Mouse (Mus musculus): ENCODE measurements around the gene Fkbp7.
A peak's percentile ranks its signal among the peaks of the same experiment; 100 is the strongest.

The Fkbp7 gene

DNA sequence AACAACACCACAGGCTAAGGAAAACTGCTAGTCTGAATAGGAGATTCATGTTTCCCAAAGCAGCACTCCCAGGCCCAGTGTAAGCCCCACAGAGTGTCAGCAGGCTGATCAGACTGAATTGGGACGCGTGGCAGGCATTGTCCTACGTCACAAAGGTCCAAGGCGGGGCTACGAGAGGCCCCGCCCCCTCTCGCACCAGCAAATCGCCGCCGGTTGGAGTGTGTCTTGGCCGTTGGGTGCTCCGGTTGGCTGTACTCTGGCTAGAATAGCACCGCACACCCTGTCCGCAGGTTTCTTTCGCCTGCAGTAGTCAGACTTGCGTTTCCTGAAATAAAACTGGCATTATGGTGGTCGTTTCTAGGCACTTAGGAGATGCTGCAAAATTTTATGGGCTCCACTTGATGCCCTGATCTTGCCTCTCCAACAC lies at the start of gene Fkbp7:
Gene Fkbp7 (minus strand): TSS at position 151 of the 427 bp plus-strand sequence.
- peak; percentile 79 to 90 for DNase-seq (ENCODE audit: low spot score in 2 of 2)

DNA sequence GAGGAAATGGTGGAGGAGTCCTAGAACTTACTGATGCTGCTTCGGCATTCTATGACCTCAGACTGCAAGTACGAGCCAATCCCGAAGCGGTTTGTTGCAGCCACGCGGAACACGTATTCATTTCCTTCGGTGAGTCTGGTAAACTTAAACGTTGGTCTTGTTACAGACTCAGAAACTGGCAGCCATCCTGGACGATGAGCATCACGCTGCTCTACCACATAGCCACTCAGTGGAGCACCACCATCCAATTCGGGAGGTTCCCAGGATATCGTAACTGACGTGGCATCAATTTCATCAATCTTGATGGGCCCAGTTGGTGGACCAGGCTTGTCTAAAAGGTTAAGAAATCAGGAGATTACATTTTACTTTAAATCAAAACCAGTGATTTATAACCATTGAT lies 46.7 kb upstream of the Fkbp7 start:
- no peak for DNase-seq (ENCODE audit: low spot score in 2 of 2)

DNA sequence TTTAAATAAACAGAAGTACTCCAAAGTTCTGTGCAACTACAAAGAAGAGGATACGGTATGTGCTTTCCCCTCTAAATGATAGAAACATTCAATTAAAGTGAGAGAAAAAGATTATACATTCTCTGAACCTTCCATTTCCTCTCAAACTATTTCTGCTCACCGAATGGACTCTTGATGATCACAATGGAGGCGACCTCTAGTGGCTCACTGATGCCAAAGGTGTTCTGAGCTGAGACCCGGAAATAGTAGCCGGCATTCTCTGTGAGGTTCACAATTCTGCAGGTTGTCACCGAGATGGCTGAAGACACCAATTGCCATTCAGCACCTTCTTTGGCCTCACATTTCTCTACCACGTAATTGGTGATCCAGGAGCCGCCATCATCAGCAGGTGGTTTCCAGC lies 42.1 kb upstream of the Fkbp7 start:
- no peak for DNase-seq (ENCODE audit: low spot score in 2 of 2)

DNA sequence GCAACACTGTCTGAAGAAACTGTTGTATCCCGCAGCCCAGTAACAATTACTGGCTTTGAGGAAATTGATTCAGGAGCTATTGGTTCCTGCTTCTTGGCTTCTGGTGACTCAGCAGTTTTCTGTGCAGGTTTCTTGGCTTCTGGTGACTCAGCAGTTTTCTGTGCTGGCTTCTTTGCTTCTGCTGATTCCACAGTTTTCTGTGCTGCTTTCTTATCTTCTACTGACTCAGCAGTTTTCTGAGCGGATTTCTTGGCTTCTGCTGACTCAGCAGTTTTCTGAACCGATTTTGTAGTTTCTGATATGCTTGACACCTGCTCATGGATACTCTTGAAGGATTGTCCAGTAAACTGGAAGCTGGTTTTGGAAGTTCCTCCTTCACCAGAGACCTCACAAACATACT lies 35.6 kb upstream of the Fkbp7 start:
- no peak for DNase-seq (ENCODE audit: low spot score in 2 of 2)

DNA sequence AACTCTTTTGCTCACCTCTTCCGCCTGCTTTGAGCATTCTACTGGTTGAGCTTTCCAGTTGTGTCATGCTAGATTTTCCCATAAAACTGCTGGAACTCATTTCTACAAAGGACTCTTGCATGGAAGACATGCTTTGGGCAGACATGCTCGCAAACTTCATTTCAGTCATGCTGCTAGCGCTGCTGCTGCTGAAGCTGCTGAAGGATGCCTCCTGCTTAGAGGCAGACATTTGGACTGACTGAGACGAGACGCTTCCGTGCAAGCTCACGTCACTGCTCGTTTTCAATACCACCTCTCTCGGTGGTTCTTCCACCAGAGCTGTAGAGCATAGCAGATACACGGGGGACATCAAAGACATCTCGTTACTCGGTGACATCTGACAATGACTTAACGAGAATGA lies 32.7 kb upstream of the Fkbp7 start:
- no peak for DNase-seq (ENCODE audit: low spot score in 2 of 2)

DNA sequence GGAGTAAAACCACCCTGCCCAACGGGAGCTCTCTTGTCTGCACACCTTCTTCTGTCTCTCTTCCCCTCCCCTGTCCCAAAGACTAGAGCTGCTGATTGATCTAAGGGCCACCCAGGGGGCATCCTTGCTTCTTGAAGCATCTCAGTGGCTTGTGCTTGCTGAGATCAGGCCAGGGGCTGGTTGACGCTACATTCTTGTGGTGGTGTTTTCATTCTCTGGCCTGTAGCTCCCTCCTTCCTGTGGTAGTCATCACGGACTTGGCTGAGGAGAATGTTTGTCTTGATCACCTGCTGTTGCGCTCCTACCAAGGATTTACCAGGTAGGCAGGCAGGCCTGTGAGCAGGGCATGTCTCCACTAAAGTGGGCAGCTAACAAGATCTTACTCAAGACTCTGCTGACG lies 29.8 kb upstream of the Fkbp7 start:
- no peak for DNase-seq (ENCODE audit: low spot score in 2 of 2)

DNA sequence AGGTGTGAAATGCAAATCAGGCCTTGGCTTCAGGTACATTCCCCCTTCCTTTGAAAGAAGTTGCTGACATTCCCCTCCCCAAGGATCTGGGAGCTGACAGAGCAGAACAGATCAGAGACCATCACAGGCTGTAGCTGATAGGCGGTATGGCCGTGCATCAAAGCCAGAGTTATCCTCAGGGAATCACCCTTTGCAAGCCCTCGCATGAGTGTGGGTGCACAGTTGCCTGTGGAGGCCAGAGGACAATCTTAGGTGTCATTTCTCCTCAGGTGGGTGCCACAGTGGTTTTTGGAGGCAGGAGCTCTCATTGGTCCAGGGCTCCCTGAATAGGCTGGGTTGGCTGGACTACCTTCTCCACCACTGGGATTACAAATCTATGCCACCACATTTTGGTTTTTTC lies 29.3 kb upstream of the Fkbp7 start:
- no peak for DNase-seq (ENCODE audit: low spot score in 2 of 2)

DNA sequence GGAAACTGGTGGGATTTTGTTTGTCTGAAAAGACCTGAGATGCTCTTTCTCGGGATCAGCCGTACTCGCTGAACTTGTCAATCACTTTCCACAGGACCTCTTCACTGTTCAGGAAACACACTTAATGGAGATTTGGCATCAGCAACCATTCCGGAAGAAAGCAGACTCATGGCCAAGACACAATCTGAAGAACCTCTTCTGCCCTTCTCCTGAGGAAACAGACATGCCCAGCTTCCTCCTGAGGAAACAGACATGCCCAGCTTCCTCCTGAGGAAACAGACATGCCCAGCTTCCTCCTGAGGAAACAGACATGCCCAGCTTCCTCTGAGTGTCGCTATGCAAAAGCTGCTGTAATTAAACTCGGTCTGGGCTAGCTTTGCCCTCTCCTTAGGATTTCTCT lies 22.4 kb upstream of the Fkbp7 start:
- DNase-seq (ENCODE audit: low spot score in 2 of 2): no peak

DNA sequence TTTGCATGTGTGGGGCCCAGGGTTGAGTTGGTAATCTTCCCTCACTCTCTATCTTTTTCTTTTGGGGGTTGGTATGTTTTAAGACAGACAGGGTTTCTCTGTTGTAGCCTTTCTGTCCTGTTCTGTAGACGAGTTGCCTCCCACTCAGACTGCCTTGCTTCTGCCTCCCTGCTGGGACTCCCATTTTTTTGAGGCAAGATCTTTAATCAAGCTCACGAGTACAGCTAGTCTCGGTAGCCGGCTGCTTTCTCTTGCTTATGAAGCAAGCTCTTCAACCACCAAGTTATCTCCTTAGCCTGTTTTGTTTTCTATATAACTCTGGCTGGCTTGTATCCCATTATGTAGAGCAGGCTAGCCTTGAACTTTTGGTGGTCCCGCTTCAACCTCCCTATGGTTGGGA lies 20.8 kb upstream of the Fkbp7 start:
- DNase-seq (ENCODE audit: low spot score in 2 of 2): no peak

DNA sequence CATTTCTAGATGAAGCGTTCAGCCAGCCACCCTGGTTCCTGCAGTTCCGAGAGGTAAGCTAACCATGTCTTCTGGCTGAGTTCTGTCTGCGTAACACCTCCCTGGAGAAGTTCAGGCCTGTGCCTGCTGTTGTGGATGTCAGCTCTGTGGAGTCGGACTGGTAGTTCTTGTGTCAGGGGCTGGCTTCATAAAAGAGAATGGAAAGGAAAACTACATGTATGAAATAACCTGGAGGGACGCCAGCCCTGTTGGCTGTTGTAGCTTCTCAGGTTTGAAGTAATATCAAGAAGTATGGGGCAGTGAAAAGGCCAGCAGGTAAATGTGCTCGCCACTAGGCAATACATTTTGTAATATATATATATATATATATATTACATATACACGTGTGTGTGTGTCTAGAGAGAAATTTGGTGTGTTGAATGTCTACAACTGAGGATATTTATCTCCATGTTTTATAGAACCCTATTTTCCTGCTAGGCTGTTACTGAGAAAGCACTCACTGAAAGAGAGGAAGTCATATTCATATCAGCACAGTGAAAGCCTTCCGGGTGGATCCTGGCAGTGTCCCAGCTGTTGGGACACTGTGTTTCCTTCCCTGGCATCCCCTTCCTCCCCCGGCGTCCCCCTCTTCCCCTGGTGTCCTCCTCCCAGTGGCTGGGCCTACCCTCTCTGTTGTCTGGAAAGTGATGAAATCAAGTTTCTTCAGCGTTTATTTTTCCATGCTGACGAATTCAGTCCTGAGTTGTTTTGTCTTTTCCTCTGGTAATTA lies 17.7 kb upstream of the Fkbp7 start:
- no peak for DNase-seq (ENCODE audit: low spot score in 2 of 2)

DNA sequence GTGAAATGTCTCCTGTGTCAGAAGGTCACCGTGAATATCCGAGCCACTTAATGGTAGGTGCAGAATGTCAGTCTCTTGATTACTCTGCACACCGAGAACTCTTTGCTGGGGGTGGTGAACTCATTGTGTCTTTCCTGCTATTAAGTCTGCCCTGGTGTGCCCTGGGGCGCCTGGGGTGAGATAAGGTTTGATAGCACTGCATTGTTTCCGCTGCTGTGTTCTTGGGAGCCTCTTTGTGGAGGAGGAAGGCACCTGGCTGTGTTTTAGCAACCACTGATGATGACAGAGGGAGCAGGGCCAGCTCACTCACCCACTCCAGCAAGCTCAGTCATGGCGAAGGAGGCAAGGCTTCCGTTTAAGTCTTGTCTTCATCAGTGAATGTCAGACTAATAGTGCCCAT lies 15.2 kb upstream of the Fkbp7 start:
- no peak for DNase-seq (ENCODE audit: low spot score in 2 of 2)

DNA sequence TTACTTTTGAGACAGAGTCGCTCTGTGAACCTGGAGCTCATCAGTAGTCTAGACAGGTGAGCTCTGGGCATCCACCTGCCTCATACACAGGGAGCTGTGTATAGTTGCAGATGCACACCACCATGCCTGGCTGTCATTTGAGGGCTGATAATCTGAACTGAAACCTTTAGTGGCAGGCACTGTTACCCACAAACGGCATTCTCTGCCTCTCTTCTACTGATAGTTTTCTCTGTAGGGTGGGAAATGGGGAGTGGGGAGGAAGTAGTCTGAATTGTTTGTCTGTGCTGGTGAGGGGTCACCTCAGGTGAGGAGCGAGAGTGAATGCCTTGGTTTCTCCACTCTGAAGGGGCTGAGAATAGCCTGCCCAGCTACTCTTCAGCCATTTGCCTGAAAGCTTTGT lies 14.7 kb upstream of the Fkbp7 start:
- no peak for DNase-seq (ENCODE audit: low spot score in 2 of 2)

DNA sequence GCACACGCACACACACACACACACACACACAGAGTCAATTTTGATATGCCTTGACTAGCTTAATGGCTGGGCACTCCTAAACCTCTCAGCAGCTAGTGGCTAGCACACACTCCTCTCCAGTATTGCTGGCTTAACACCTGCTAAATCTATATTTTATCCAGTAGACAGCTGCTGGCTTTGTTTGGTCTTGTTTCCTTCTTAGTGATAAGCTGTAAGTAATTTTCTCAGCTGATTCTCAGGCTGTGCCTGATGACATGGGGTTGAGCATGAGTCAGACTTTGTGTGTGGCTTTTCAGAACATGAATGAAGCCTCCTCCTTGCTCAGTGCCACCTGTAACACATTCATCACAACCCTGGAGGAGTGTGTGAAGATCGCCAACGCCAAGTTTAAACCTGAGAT lies 14.1 kb upstream of the Fkbp7 start:
- no peak for DNase-seq (ENCODE audit: low spot score in 2 of 2)

DNA sequence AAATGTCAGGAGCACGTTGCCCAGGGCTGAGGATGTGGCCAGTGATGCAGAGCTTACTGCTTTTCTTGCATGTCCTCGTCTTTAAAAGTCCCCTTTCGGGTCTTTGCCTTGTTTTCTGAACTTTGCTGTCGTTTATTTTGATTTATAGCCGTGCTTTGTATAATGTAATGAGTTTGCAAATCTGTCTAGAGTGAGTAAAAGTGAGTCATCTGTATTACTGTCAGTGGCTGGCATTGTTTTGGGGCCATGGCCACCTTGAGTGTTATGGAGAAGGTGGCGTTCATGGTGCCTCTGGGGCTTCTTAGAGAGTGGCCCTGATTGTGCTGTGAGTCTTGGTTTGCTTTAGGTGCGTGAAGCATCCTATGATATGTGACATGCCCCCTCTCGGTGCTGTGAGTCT lies 9.4 kb upstream of the Fkbp7 start:
- DNase-seq (ENCODE audit: low spot score in 2 of 2): no peak

DNA sequence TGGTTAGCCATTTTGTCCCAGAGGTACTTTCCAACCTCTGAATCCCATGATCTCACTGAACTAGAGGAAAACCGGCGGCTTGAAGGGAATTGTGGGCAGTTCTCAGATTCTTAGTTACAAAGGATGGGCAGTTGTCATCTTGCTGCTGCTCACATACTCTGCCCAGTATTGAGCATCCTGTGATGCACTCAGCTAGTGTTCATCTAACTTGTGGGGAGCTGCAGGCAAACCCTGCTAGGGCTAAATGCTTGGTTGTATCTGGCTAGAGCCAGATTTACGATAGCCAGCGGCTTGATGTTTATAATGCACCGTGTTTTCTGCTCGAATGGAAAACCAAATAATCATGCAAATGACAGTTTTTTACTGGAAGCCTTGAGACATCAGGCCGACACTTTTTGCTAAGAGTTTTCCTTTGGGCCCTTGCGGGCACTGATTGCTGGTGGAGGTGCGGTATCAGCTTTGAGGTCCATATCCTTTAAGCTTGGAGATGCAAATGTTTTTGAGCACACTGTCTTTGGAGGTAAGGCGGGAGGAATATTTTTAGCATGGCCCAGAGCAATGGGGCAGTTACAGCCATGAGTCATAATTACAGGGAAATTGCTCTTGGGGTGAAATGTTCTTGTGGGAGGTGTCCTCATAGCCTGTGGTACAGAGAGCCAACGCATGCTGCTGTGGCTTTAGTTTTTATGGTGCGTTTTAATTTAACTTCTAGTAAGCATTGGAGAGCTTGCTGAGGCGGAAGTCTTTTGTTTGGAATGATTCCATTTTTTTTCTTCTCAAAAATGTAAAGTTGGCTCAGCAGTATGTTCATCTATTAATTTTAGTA lies 3.7 kb upstream of the Fkbp7 start:
- DNase-seq (ENCODE audit: low spot score in 2 of 2): no peak

DNA sequence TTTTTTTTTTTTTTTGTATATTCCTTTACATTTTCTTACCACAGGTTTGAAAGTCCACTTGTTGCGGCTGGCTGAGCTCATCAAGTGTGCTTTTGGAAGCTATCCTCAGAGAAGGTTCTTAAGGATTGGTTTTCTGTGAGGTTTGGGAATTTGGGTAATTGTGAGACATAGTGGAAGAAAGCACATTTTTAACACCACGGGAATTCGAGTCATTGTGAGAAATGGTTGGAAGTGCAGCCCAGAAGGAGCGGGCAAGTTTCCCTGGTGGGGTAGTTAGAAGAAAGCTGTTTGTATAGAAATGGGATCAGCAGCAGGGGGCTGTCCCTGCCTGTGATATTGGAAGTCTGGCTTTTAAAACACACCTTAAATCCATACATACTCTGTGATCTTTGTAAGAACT lies 3.0 kb upstream of the Fkbp7 start:
- DNase-seq (ENCODE audit: low spot score in 2 of 2): no peak

DNA sequence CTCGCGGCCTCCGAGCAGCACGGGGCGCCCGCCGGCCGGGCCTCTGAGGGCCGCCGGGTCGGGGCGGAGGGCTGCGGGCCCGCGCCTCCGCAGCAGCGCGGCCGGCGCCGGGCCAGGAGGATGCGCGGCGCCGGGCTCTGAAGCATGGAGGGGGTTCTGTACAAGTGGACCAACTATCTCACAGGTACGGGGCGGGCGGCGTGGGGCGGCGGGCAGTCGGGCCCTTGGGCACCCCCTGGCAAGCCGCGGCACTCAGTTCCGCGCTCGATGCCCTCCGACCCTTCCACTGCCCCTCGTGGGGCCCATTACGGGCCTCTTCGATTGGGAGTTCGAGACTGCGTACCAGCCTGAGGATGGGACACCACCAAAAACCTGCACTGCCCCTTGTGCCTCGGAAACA lies 2.5 kb upstream of the Fkbp7 start:
- DNase-seq (ENCODE audit: low spot score in 2 of 2): no peak

DNA sequence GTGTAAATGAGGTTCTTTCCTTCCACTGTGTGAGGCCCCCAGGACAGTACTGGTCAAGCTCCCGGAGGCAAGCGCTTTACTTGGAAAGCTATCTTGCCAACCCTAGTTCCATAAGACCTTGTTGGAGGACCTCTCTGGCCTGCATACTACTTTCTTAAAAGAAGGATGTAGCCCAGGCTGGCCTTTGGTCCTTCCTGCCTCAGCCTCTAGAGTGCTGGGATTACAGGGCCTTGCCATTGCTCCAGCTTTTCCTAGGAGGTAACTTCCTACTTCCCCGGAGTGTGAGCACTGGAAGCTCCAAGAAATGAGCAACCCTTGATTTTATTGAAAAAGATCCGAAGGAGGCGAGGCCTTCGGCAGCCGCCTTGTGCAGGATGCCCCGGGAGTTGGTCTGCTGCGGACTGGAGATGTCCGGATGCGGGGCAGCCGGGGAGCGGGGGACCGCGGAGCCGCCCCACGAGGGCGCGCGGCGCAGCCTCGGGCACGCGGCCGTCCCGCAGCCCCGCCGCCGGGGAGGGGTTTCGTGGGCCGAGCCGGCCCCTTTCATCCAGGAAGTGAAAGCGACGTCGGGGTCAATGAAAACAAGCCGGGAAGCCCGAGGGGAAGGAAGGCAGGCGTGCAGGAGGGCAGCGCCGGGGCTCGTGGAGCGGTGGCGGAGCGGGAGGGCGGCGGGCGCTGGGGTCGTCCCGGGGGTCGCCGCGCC lies 2.0 kb upstream of the Fkbp7 start, which contains the start of gene Plekha3:
Gene Plekha3 (plus strand): TSS at position 557 of the 703 bp plus-strand sequence.
- peak; percentile 61 to 78 for DNase-seq (ENCODE audit: low spot score in 2 of 2)

DNA sequence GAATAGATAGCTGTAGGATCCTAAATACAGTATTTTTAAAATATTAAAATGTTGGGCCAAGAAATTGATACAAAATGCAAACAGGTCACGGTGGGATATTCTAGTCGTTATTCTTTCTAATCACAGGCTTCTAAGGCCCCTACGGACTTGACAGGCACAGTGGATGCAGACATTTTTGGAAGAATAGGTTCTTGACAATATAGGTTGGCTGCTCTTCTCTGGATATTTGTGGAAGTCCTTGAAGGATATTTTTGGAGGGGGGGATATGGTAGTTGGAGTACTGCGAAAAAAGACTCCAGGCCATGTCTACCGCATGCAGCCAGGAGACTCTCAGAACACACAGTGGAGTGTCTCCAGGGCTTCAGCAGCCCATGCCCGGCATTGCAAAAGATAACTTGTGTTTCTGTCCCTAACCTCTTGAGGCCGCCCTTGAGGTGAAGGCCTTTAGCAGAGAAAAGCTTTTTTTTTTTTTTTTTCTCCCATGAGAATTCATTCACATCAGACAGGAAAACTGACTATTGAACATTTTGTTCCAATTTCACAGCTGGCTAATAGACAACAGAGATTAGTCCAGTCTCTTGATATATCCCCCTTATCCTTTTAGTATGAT lies 661 bp upstream of the Fkbp7 start:
- peak; percentile 32 to 77 for DNase-seq (ENCODE audit: low spot score in 2 of 2)

DNA sequence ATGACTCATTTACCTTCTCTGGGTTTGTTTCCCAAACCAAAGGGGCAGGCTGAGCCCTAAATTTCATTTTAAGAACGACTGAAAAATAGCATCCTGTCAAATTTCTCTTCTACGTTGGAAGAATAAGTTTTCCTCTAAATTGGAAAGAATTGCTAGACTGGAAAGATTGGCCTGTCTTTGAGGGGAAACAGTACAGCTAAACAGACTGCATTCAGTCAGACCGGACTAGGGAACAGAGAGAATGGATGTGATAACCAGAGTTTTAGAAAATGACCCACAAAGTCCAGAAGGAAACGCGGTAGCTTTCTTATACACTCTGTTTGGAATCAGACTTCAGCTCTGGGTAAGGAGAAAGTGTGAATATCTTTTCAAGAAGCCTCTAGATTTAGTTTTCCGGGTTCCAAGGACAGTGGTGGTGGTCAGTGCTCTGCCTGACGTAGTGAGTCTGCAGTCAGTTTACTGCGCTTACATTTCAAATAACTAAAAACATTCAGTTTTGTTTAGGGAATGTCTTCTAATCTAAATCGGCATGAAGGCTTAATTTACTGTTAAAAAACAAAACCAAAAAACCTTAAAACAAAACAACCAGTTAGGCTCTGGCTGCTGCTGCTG lies 676 bp downstream of the Fkbp7 start:
- DNase-seq (ENCODE audit: low spot score in 2 of 2): no peak

DNA sequence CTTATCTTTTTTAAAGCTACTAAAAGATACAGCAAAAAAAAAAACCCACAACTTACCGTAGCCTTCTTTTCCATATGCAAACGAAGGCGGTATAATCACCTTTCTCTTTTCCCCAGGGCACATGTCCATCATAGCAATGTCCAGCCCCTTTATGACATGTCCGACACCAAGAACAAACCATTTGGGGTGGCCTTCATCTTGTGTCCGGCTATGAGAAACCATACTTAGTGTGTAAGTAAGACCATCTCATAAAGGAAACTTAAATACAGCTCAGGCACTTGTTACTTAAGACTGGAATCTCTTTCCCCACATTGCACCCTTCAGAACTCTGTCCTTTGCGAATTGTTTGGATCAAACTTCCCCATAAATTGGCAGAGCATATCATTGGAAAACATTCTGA lies 1.3 kb downstream of the Fkbp7 start:
- no peak for DNase-seq (ENCODE audit: low spot score in 2 of 2)

DNA sequence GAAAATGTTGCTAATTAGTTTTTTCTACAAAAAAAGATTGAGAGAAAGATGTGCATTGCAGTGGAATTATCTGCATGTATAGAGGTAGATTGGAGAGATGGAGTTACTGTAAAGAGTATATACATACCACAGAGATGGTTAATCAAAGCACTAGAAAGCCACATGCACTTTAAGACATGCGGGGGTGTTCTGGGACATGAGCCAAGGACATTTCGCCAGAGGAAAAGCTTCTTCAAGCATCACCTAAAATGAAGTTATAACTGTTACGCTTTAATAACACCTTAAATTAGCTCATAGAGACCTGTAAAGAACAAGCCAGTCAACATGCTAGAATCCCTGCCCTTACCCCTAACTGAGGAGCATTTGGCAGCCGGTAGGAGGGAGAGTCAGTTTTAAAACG lies 5.7 kb downstream of the Fkbp7 start:
- no peak for DNase-seq (ENCODE audit: low spot score in 2 of 2)
